Mouse (Mus musculus) embryonic fibroblast, embryonic 13.5 days (primary cell): ENCODE data around the gene Gm20481.

Source experiments
- CTCF ChIP-seq: IDR thresholded peaks from 2 replicates; pipeline ENCODE4 v1.5.1; 2011; ENCODE audit warnings: mild to moderate bottlenecking, control low read depth, low read length, moderate library complexity, borderline replicate concordance; ENCODE audit not compliant: insufficient read depth
- POLR2A ChIP-seq: IDR thresholded peaks from 2 replicates; pipeline ENCODE4 v1.6.1; 2011; ENCODE audit warnings: low read depth, mild to moderate bottlenecking, control low read depth, low read length, moderate library complexity

GRCm38 (mm10) chr17:34943128-34943815 lies 26.4 kb upstream of the Gm20481 start:
- TF ChIP-seq CTCF (no peak), POLR2A (no peak)
